Mouse (Mus musculus) bone marrow macrophage, adult 2 months (primary cell): ENCODE measurements around the gene Sgk1.

ENCODE experiments used
- CTCF ChIP-seq: IDR thresholded peaks from 2 replicates; pipeline ENCODE4 v1.5.1; 2012; ENCODE audit warnings: low read depth, mild to moderate bottlenecking, low read length, moderate library complexity
- POLR2A ChIP-seq: IDR thresholded peaks from 2 replicates; pipeline ENCODE4 v1.6.1; 2012; ENCODE audit warnings: mild to moderate bottlenecking, low read depth, low read length, borderline replicate concordance

DNA sequence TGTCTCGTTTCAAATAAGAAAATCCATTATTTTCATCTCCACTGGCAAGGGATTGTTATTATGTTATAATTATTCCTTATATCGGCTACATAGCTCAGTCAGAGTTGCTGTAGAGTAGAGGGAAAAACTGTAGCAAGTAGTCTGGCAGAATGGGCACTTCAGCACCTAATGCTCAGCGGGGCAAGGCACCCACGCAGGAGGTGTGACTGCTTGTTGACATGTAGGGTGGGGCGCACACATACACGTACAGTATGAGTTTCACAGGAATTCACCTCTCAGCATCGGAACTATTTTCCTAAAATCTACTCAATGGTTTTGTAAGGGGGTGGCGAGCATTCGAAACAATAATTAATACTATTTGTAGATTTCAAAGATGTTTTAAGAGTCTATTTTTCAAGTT lies 28.4 kb downstream of the Sgk1 start:
- TF ChIP-seq CTCF (no peak), POLR2A (no peak)
